Mouse (Mus musculus): ENCODE data around the gene Polr2a. TPM values are rescaled to one million over a fixed set of nuclear protein-coding genes. Genes with fewer than 3 reads are reported as not detected.

The Polr2a gene
- polyA plus RNA-seq, 1 experiment from 2014 or later = 21.3 TPM

DNA sequence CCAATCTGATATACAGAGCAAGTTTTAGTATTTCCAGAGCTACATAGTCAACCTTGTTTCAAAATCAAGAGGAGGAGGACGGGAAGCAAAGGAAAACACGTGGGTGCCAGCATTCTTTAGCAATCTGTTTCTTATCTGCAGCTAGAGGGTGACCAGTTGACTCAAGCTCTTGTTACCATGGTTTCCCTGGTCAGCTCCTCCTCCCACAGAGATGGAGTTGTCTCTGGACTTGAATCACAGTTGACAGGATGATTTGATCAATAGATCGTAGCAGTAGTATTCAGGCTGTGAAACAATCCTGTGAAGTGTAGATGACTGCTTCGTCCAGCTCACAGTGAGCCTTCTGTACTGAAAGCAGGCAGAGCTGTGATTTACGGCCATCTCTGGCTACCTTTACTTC lies 42.5 kb downstream of the Polr2a start:
- H3K9me3 ChIP-seq (replicated peaks; ENCODE audit: control insufficient read depth, low read length) = no peaks in the 10 kb centered on the region
- no peaks in the 10 kb centered on the region for H3K4me1 ChIP-seq (ENCODE audit: control insufficient read depth, insufficient read depth, low read length)
- H3K36me3 ChIP-seq (ENCODE audit: control insufficient read depth, insufficient read depth, low read length) = no peaks in the 10 kb centered on the region
- ATAC-seq (no peak), DNase-seq (ENCODE audit: low spot score) (no peak)
- no peak overlapping the region for H3K9ac ChIP-seq (ENCODE audit: low read length)
- H3K4me3 ChIP-seq (ENCODE audit: low read depth, low read length) = no peak overlapping the region
- WGBS = 53% methylated on average over 5 of the region's 5 CpGs
- no peak overlapping the region for H3K27ac ChIP-seq (ENCODE audit: low read depth, low read length)
- H3K27me3 ChIP-seq (replicated peaks; ENCODE audit: control insufficient read depth, insufficient read depth, low read length) = no peaks in the 10 kb centered on the region
- no peak overlapping the region for H3K4me2 ChIP-seq (ENCODE audit: low read length)

GRCm38 (mm10) chr11:69715482-69715881 lies 43.0 kb downstream of the Polr2a start:
- H3K36me3 ChIP-seq (ENCODE audit: control insufficient read depth, insufficient read depth, low read length) = no peaks in the 10 kb centered on the region
- ATAC-seq (no peak), DNase-seq (ENCODE audit: low spot score) (no peak)
- H3K4me2 ChIP-seq (ENCODE audit: low read length) = no peak overlapping the region
- no peaks in the 10 kb centered on the region for H3K4me1 ChIP-seq (ENCODE audit: control insufficient read depth, insufficient read depth, low read length)
- no peaks in the 10 kb centered on the region for H3K9me3 ChIP-seq (replicated peaks; ENCODE audit: control insufficient read depth, low read length)
- H3K4me3 ChIP-seq (ENCODE audit: low read depth, low read length) = no peak overlapping the region
- WGBS = 59% methylated on average over 9 of the region's 9 CpGs
- no peak overlapping the region for H3K9ac ChIP-seq (ENCODE audit: low read length)
- no peaks in the 10 kb centered on the region for H3K27me3 ChIP-seq (replicated peaks; ENCODE audit: control insufficient read depth, insufficient read depth, low read length)
- no peak overlapping the region for H3K27ac ChIP-seq (ENCODE audit: low read depth, low read length)

GRCm38 (mm10) chr11:69714636-69715329 lies 43.7 kb downstream of the Polr2a start:
- ATAC-seq (no peak), DNase-seq (ENCODE audit: low spot score) (no peak)
- H3K4me2 ChIP-seq (ENCODE audit: low read length) = no peak overlapping the region
- H3K27me3 ChIP-seq (replicated peaks; ENCODE audit: control insufficient read depth, insufficient read depth, low read length) = no peaks in the 10 kb centered on the region
- no peak overlapping the region for H3K9ac ChIP-seq (ENCODE audit: low read length)
- WGBS = 80% methylated on average over 18 of the region's 18 CpGs
- H3K4me1 ChIP-seq (ENCODE audit: control insufficient read depth, insufficient read depth, low read length) = no peaks in the 10 kb centered on the region
- no peak overlapping the region for H3K4me3 ChIP-seq (ENCODE audit: low read depth, low read length)
- no peaks in the 10 kb centered on the region for H3K9me3 ChIP-seq (replicated peaks; ENCODE audit: control insufficient read depth, low read length)
- H3K36me3 ChIP-seq (ENCODE audit: control insufficient read depth, insufficient read depth, low read length) = no peaks in the 10 kb centered on the region
- H3K27ac ChIP-seq (ENCODE audit: low read depth, low read length) = no peak overlapping the region; the same call in 1 of the 2 replicates

DNA sequence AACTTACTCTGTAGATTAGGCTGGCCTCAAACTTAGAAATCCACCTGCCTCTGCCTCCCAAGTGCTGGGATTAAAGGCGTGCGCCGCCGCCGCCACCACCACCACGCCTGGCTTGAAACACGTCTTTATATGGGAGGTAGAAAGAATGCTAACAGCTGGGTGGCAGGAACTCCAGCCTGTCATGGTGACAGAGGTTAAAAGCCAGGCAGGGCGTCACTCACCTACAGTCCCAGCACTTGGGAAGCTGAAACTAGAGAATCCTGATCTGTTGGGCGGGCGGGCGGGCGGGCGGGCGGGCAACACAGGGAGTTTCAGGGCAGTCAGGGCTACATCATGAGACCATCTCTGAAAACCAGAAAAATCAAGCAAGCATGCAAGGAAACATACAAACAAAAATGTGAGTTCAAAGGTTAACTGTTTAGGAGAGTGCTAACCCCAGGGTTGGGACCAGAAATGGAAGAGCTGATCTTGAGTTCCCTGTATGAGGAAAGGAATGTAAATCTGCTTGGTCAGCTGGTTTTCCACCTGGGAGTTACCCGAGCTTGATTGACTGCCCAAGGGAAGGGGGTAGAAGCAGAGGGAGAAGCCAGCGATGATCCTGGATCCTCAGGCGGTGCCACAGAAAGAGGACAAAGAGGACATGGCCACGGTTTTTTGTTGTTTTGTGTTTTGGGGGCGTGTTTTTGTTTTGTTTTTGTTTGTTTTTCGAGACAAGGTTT lies 45.3 kb downstream of the Polr2a start:
- no peak for ATAC-seq

DNA sequence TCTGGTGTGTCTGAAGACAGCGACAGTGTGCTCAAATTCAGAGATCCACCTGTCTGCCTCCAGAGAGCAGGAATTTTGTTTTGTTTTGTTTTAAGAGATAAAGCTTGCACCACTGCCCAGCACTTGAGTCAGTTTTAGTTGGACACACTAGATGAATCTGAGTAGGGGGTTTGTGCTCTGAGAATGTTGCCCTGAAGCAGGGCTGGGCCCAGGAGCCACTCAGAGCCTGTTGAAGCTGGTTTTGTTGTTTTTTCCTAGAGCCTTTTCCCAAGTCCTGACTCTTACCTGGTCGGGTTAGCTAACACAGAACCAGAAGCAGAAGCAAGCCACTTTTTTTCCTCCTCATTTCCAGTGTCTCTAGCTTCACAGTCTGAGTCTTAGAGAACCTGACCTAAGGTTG lies 47.4 kb downstream of the Polr2a start:
- no peak overlapping the region for H3K27ac ChIP-seq (ENCODE audit: low read depth, low read length)
- no peak overlapping the region for H3K9ac ChIP-seq (ENCODE audit: low read length)
- H3K36me3 ChIP-seq (ENCODE audit: control insufficient read depth, insufficient read depth, low read length) = no peaks in the 10 kb centered on the region
- H3K9me3 ChIP-seq (replicated peaks; ENCODE audit: control insufficient read depth, low read length) = no peaks in the 10 kb centered on the region
- 72% methylated on average over 2 of the region's 2 CpGs for WGBS
- H3K4me2 ChIP-seq (ENCODE audit: low read length) = no peak overlapping the region
- 0 out of 2 replicates have a peak, but pooled peaks cover 2% of the 10 kb centered on the region for H3K4me1 ChIP-seq (ENCODE audit: control insufficient read depth, insufficient read depth, low read length)
- no peak overlapping the region for H3K4me3 ChIP-seq (ENCODE audit: low read depth, low read length)
- ATAC-seq (no peak), DNase-seq (ENCODE audit: low spot score) (no peak)
- no peaks in the 10 kb centered on the region for H3K27me3 ChIP-seq (replicated peaks; ENCODE audit: control insufficient read depth, insufficient read depth, low read length)

More for the DNA sequence above, 45.3 kb downstream of the Polr2a start:
- Histone ChIP-seq H3K4me1 (ENCODE audit: control insufficient read depth, insufficient read depth, low read length) (no peaks in the 10 kb centered on the region), H3K4me3 (ENCODE audit: low read depth, low read length) (no peak overlapping the region), H3K36me3 (ENCODE audit: control insufficient read depth, insufficient read depth, low read length) (no peaks in the 10 kb centered on the region), H3K27me3 (replicated peaks; ENCODE audit: control insufficient read depth, insufficient read depth, low read length) (no peaks in the 10 kb centered on the region), H3K9ac (ENCODE audit: low read length) (no peak overlapping the region), H3K27ac (ENCODE audit: low read depth, low read length) (no peak overlapping the region), H3K4me2 (ENCODE audit: low read length) (no peak overlapping the region), H3K9me3 (replicated peaks; ENCODE audit: control insufficient read depth, low read length) (no peaks in the 10 kb centered on the region)
- DNase-seq (ENCODE audit: low spot score) = no peak
- 89% methylated on average over 20 of the region's 20 CpGs for WGBS

DNA sequence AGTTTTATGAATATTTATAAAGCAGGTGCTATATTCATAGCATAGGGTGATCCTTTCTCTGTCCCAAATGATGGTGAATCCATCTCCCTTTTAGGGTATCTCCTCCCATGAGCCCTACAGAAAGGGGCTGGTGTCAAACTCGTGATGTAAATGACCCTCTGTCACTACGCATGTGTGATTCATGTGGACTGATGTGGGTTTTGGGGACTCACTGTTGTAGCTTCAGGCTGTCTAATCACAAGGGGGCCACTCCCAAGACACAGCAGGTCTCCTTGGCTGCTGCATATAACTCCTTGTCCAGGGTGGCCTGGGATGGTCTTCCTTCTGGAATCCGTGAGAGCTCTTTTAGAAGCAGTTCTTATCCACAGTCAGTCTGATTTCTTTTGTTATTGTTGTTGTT lies 48.0 kb downstream of the Polr2a start:
- Histone ChIP-seq H3K9me3 (replicated peaks; ENCODE audit: control insufficient read depth, low read length) (no peaks in the 10 kb centered on the region), H3K4me1 (ENCODE audit: control insufficient read depth, insufficient read depth, low read length) (0 out of 2 replicates have a peak, but pooled peaks cover 2% of the 10 kb centered on the region), H3K4me3 (ENCODE audit: low read depth, low read length) (no peak overlapping the region), H3K27ac (ENCODE audit: low read depth, low read length) (no peak overlapping the region), H3K36me3 (ENCODE audit: control insufficient read depth, insufficient read depth, low read length) (no peaks in the 10 kb centered on the region), H3K9ac (ENCODE audit: low read length) (no peak overlapping the region), H3K4me2 (ENCODE audit: low read length) (no peak overlapping the region), H3K27me3 (replicated peaks; ENCODE audit: control insufficient read depth, insufficient read depth, low read length) (no peaks in the 10 kb centered on the region)
- WGBS = 75% methylated on average over 3 of the region's 3 CpGs
- ATAC-seq = no peak
- DNase-seq (ENCODE audit: low spot score) = no peak

- 57% methylated on average over 11 of the region's 11 CpGs for WGBS
- DNase-seq (ENCODE audit: low spot score) = peak; percentile 25
- Histone ChIP-seq H3K27ac (ENCODE audit: low read depth, low read length) (no peak overlapping the region), H3K4me1 (ENCODE audit: control insufficient read depth, insufficient read depth, low read length) (0 out of 2 replicates have a peak, but pooled peaks cover 2% of the 10 kb centered on the region), H3K4me2 (ENCODE audit: low read length) (no peak overlapping the region), H3K9me3 (replicated peaks; ENCODE audit: control insufficient read depth, low read length) (no peaks in the 10 kb centered on the region), H3K36me3 (ENCODE audit: control insufficient read depth, insufficient read depth, low read length) (no peaks in the 10 kb centered on the region), H3K9ac (ENCODE audit: low read length) (no peak overlapping the region), H3K4me3 (ENCODE audit: low read depth, low read length) (no peak overlapping the region), H3K27me3 (replicated peaks; ENCODE audit: control insufficient read depth, insufficient read depth, low read length) (no peaks in the 10 kb centered on the region)
- ATAC-seq = no peak
These were observed 48.6 kb downstream of the Polr2a start for GRCm38 (mm10) chr11:69709554-69710446.

DNA sequence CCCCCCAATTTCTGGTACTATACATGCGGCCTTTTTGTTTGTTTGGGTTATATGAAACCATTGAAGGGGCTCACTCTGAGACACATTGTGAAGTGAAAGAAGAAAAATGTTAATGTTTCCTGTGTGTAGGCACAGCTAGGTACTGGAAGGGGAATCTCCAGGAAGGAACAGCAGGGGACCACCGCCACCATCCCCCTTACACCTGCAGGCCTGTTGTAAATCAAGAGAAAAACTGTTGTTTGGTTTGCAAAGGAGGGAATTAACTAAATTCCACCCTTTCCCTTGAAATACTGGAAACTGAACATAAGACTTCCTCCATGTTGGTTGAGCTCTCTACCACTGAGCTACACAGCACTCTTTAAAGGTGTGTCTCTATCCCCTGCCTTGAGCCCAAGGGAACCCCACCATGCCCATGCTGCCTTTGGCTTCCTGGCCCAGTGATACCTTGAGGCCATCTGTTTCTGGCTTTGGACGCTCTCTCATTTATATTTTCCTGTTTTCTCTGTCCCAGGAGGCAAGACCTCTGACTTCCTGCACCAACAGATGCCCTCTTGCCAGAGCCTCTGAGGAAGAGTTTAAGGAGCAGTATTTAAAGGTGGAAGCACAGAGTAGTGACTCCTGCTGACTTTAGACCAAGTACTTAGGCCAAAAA lies 49.7 kb downstream of the Polr2a start:
- ATAC-seq (no peak), DNase-seq (ENCODE audit: low spot score) (no peak)
- H3K9me3 ChIP-seq (replicated peaks; ENCODE audit: control insufficient read depth, low read length) = no peaks in the 10 kb centered on the region
- no peak overlapping the region for H3K27ac ChIP-seq (ENCODE audit: low read depth, low read length)
- H3K4me2 ChIP-seq (ENCODE audit: low read length) = no peak overlapping the region
- H3K4me3 ChIP-seq (ENCODE audit: low read depth, low read length) = no peak overlapping the region
- 0 out of 2 replicates have a peak, but pooled peaks cover 2% of the 10 kb centered on the region for H3K4me1 ChIP-seq (ENCODE audit: control insufficient read depth, insufficient read depth, low read length)
- H3K36me3 ChIP-seq (ENCODE audit: control insufficient read depth, insufficient read depth, low read length) = no peaks in the 10 kb centered on the region
- H3K27me3 ChIP-seq (replicated peaks; ENCODE audit: control insufficient read depth, insufficient read depth, low read length) = no peaks in the 10 kb centered on the region
- 76% methylated on average over 3 of the region's 3 CpGs for WGBS
- no peak overlapping the region for H3K9ac ChIP-seq (ENCODE audit: low read length)
